Mouse (Mus musculus): ENCODE measurements around the gene Nlrp10.

Gene Nlrp10

DNA sequence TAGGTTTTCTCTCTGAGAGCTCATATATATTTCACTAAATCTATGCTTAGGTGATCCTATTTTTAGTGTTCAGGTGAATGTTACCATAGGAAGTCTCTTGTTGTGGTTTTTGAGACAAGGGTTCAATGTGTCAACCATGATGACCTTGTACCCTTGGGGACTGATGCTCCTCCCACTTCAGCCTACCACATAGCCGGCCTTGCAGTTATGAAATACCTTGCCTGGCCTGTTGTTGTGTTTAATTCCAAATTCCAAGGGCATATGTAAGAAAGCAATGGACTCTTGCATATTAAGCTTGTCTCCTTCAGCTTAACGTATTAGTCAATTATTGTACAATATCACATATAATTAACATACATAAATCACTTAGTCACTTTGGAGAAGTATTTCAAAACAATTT lies 26.0 kb downstream of the Nlrp10 start:
- in situ Hi-C loops (cut with MboI, MseI), result no loop called here

DNA sequence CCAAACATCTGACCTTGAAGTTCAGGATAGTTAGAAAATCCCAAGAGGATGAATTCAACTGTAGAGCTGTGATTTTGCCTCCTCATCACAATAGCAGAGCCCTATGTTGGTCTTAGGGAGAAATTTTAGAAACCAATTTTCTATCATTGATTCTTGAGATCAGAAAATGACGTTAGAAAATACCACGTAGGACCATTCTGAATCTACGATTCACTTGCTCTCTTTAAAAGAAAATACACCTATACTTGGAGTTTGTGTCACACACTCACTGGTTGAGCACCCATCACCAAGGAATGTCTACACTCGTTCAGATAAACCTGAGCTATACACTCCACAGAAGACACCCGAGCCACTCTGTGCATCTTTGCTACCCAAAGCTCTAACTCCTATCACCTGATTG lies 35.7 kb downstream of the Nlrp10 start, which contains the start of gene Olfr519:
Gene Olfr519 (minus strand): TSS at position 101 of the 400 bp plus-strand sequence.
- in situ Hi-C loops (cut with MboI, MseI), result no loop called here

DNA sequence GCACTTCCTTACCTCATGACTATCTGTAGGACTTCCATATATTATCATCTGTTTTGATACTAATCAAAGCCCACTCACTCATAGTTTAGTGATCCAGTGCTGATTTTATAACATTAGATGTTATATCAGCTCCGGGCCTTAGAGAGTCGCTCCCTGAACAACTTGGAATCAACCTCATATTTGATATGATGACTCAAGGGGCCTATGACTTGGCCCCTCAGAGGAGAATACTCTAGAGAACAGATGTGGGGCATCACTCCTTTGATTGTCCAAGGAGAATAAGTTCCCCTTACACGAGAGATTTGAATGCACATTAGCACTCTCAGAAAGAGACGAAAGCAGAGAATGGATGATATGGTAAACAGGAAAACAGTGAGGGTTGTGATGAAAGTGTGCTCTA lies 45.1 kb downstream of the Nlrp10 start, which contains the start of gene Olfr518:
Gene Olfr518 (minus strand): TSS at position 101 of the 400 bp plus-strand sequence.
- in situ Hi-C loops (cut with MboI, MseI), result no loop called here

DNA sequence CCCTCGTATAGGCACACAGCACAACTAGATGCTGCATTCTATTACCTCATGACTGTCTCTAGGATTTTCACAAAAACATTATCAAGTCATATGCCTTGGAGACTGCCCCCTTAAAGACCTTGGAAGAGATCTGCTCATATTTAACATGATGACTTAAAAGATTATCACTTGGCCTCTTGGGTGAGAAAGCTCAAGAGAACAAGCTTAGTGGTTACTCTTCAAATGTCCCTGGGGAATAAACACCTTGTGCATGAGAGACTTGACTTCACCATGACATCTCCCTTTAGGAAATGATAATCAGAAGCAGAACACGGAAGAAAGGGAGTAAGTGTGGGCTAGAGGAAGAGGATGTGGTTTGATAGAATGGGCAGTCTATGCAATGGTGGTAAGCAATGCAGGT lies 57.7 kb downstream of the Nlrp10 start, which contains the start of gene Olfr517:
Gene Olfr517 (minus strand): TSS at position 101 of the 400 bp plus-strand sequence.
- in situ Hi-C loops (cut with MboI, MseI), result no loop called here

Data from regulatory T cell (primary cell).